Mouse (Mus musculus): ENCODE measurements around the gene Gm48551. TPM values are rescaled to one million over a fixed set of nuclear protein-coding genes. Genes with fewer than 3 reads are reported as not detected.

Gm48551 gene
- total RNA-seq, 2 experiments from 2014 or later = 2.3 to 4.5 TPM

- DNase-seq (ENCODE audit: low spot score in 2 of 2) = no peak
Measured at GRCm38 (mm10) chr10:81403511-81403910, 19.2 kb downstream of the Gm48551 start.

DNA sequence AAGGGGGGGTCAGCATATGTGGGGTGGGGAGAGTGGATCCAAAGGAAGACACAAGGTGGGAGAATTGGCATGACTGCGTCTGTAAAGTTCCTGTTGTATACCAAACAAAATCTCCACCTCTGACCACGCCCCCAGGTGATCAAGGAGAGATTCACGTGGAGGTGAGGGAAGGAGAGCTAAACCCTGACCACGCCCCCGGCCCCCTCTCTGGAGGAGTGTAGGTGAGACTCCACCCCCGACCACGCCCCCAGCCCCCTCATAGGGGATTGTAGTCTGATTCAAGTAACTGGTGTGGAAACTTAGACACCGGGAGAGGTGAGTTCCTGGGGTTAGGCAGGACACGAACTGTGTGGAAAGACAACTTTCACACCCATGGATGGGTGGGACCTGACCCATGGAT is 19.8 kb downstream of the Gm48551 start:
- DNase-seq (ENCODE audit: low spot score in 2 of 2) = no peak

- no peak for DNase-seq (ENCODE audit: low spot score in 2 of 2)
Measured at GRCm38 (mm10) chr10:81404720-81405119, 20.5 kb downstream of the Gm48551 start.

GRCm38 (mm10) chr10:81405588-81406201 is 21.4 kb downstream of the Gm48551 start:
- peak in 1 of 2 experiments; percentile 74 for DNase-seq (ENCODE audit: low spot score in 2 of 2)

DNA sequence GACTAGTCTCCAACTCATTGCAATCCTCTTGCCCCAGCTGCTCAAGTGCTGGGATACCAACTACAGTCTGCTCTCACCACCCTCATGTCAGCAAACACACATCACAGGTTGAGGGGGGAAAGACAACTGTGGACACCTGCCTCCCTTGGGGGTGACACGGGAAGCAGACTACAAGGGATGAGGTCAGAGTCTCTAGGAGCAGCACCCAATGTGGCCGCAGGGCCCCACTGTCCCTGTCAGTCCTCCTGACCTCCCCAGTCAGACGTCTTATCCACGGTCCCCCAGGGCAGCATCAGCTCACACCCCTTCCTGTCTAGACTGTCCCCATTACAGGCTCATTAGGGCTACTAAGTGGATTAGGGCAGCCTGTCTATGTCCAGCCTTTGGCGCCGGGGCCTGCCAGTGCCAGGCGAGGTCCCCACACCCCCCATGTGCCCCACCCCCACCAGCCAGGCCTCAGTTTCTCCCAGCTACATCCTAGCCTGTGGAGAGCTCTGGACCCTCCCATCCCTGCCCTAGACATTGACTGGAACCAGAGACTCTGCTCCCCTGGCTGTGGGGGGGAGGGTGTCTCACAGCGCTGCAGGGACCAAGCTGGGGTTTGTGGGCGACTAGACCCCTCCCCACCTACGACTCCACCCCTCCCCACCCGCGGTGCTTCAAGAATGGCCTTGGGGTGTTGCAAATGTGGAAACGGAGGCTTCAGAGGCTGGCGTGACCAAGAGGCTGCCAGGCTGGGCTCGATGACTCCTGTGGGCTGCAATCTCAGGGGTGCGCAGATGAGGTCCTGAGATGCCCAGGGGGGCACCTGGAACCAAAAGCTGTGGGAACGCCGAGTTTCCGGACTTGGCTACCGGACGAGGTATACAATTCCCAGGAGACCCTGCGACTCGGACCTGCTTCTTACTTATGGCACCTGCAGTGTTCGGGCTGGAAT is 22.5 kb downstream of the Gm48551 start:
- no peak for DNase-seq (ENCODE audit: low spot score in 2 of 2)

GRCm38 (mm10) chr10:81407539-81408423 is 23.5 kb downstream of the Gm48551 start:
- DNase-seq (ENCODE audit: low spot score in 2 of 2) = peak in 1 of 2 experiments; percentile 58

GRCm38 (mm10) chr10:81408424-81408729 is 24.1 kb downstream of the Gm48551 start:
- no peak for DNase-seq (ENCODE audit: low spot score in 2 of 2)

- DNase-seq (ENCODE audit: low spot score in 2 of 2) = peak; percentile 71 to 78
Measured at GRCm38 (mm10) chr10:81408871-81409291, 24.6 kb downstream of the Gm48551 start.

GRCm38 (mm10) chr10:81409330-81409729 is 25.1 kb downstream of the Gm48551 start:
- no peak for DNase-seq (ENCODE audit: low spot score in 2 of 2)

GRCm38 (mm10) chr10:81410350-81410749 is 26.1 kb downstream of the Gm48551 start:
- no peak for DNase-seq (ENCODE audit: low spot score in 2 of 2)

GRCm38 (mm10) chr10:81410981-81411380 is 26.7 kb downstream of the Gm48551 start:
- DNase-seq (ENCODE audit: low spot score in 2 of 2) = no peak

DNA sequence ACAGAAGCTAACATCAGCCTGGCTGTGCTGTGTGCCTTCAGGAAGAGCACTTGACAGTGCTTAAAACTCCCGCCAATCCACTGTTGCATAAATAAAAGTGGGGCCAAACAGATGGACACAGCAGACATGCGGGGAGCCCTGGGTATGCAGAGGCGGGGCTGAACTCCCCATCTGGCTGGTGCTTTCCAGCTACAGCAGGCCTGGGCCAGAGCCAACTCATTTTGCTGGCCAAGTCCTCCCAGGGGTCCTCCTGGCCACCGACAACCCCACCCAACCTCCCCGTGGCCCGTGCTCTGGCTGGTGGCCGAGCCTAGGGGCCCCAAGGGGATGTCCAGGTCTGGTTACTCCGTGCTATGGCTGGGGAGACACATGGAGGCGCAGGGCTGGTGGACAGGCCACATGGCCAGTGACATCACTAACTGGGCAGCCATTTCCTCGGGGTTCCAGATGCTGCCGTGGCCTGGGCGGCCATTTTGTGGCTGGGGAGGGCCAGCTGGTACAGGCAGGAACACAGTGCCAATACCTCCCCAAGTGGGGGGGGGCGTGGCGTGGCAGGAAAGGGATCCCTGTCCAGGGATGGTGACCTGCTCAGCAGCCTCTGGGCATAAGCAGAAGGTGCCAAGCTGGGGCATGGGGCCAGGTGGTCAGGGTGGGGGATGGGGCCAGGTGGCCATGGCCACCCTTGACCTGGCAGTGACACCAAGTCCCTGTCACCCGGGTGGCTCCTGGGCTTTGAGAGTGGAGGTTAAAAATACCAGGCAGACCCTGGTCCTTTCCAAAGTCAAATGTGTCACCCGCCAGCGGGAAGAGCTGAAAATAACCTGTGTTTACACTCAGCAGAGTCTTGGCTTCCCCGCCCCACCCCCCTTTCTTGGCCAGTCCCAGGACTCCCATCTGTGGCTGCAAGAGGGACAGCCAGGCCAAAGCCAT is 27.5 kb downstream of the Gm48551 start:
- peak; percentile 78 for DNase-seq (ENCODE audit: low spot score in 2 of 2)

DNA sequence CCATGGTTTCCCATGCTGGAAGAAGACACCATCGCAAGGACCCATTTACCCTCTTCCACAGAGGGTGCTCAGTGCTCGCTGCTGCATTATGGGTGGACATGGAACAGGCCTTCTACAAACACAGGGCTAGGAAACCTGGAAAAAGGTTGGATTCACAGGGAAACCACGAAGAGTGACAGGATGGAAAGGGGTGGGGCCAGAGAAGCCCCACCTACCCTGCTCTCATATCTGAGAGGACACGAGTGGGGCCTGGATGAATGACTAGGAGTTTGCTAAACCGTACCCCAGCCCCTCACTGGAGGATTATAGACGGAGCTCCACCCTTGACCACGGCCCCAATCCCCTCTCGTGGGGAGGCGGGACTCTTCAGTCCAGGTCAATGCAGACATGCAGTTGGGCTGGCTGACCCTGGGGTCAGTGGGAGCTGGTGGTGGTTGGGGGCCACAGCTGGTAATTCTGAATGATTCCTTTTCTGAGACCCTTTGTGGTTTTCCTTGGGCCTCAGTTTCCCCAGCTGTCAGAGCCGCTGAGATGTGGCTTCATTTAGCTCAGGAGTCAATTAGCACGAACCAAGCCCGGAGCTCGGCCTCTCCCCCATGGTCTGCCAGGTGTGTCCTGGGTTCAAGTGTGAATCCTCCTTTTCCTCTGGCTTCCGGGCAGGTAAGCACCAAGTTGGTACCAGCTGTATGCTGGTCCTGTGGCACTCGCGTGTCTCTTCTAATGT is 28.5 kb downstream of the Gm48551 start:
- DNase-seq (ENCODE audit: low spot score in 2 of 2) = no peak

- peak; percentile 77 to 81 for DNase-seq (ENCODE audit: low spot score in 2 of 2)
Measured at GRCm38 (mm10) chr10:81413310-81414261, 29.3 kb downstream of the Gm48551 start.

GRCm38 (mm10) chr10:81414682-81415081 is 30.4 kb downstream of the Gm48551 start:
- no peak for DNase-seq (ENCODE audit: low spot score in 2 of 2)

GRCm38 (mm10) chr10:81415146-81415545 is 30.9 kb downstream of the Gm48551 start:
- DNase-seq (ENCODE audit: low spot score in 2 of 2) = no peak

GRCm38 (mm10) chr10:81415549-81416310 is 31.5 kb downstream of the Gm48551 start:
- no peak for DNase-seq (ENCODE audit: low spot score in 2 of 2)
